15 mouse cellular contexts compared by ENCODE assay signal in the genomic region with DNA sequence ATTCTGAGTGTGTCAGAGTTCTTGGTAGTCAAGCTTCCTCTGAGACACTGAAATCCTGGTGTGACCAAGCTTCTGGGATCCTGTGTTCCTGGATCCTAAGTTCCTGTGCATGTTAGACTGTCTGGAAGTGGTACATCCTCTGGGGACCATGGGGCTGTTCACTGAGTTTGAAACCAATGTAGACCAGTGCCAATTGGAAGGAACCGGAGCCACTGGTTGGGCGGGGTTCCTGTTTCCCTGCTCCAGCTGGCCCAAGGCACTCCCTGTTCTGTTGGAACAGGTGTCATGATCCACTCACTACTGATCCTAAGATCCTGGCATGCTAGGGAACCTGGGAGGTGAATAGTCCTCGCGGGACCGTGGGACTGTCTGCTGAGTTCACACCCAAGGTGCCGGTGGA.
DNase-seq lines count a peak whose midpoint lies in the region.
"Had no signal": no experiment of that assay in that cellular context is flagged by ENCODE, and none has a peak within 500 bp of the region (broad histone marks: within the 10 kb centered on the region; RNA-seq: fewer than 3 reads in every experiment).

No protein-coding gene starts in this region.

- no peak overlapping the region for H3K4me3 ChIP-seq in heart, embryonic 10.5 days

- no peaks in the 10 kb centered on the region for H3K9me3 ChIP-seq in heart, embryonic 10.5 days
- H3K9me3 ChIP-seq: G1E had no signal

- 91% methylated on average over 6 of the region's 6 CpGs for WGBS in heart, embryonic 10.5 days

- peaks cover 5% of the 10 kb centered on the region; the same call in 1 of the 2 replicates for H3K4me1 ChIP-seq in heart, embryonic 10.5 days

- H3K27ac ChIP-seq in heart, embryonic 10.5 days, result no peak overlapping the region

- no peaks in the 10 kb centered on the region for H3K27me3 ChIP-seq in heart, embryonic 10.5 days (ENCODE audit: insufficient read depth, poor library complexity, severe bottlenecking)
- H3K27me3 ChIP-seq: CH12.LX had no signal

- peak; percentile 94 for DNase-seq in heart, adult 11 months
- DNase-seq in heart, embryonic 10.5 days (ENCODE audit: low spot score), result no peak
- DNase-seq: adrenal gland, adult 2 months; adrenal gland, adult 8-10 months; adrenal gland, postnatal 10 days; adrenal gland, postnatal 14 days; adrenal gland, postnatal 25 days; adrenal gland, postnatal 36 days; B cell, adult 2 months; cerebellum, adult 11 months; cerebellum, adult 11-12 months; cerebellum, adult 18-20 months; cerebellum, adult 2 months had no signal

- H3K36me3 ChIP-seq in heart, embryonic 10.5 days, result no peaks in the 10 kb centered on the region
- H3K36me3 ChIP-seq: G1E had no signal
